Mouse (Mus musculus) ES-Bruce4 (cell line): ENCODE results near the gene Itga9.

Source experiments
- CTCF ChIP-seq: IDR thresholded peaks from one replicate; pipeline ENCODE4 v1.8.1; 2011; ENCODE audit warnings: low read depth, low read length
- POLR2A ChIP-seq: IDR thresholded peaks from one replicate; pipeline ENCODE4 v1.8.1; 2011; ENCODE audit warnings: low read length; ENCODE audit not compliant: insufficient read depth

- TF ChIP-seq POLR2A (no peak), CTCF (no peak)
Measured at GRCm38 (mm10) chr9:118863528-118863927, 257.0 kb downstream of the Itga9 start.
